Mouse (Mus musculus): Measurements from ENCODE around the gene Sema3f. TPM values are rescaled to one million over a fixed set of nuclear protein-coding genes. Genes with fewer than 3 reads are reported as not detected.

The Sema3f gene
- total RNA-seq, 2 experiments from 2014 or later = 44.6 to 52.6 TPM

- DNase-seq = no peak
- intact Hi-C loops (cut with DNase I) = loop anchor here (5.0 kb wide), 1 partner anchor 43 kb away; no protein-coding TSS in a partner anchor
These were observed 15.6 kb downstream of the Sema3f start for GRCm38 (mm10) chr9:107694627-107695026.

- DNase-seq = no peak
- intact Hi-C loops (cut with DNase I) = no loop called here
These were observed 16.8 kb downstream of the Sema3f start for GRCm38 (mm10) chr9:107693433-107693987.

GRCm38 (mm10) chr9:107692785-107693184, 17.5 kb downstream of the Sema3f start:
- intact Hi-C loops (cut with DNase I) = no loop called here
- no peak for DNase-seq

- DNase-seq = no peak
- intact Hi-C loops (cut with DNase I) = no loop called here
These were observed 19.9 kb downstream of the Sema3f start for GRCm38 (mm10) chr9:107690391-107690790.

GRCm38 (mm10) chr9:107688939-107689338, 21.3 kb downstream of the Sema3f start:
- intact Hi-C loops (cut with DNase I) = no loop called here
- DNase-seq = no peak

GRCm38 (mm10) chr9:107688415-107688814, 21.9 kb downstream of the Sema3f start:
- intact Hi-C loops (cut with DNase I) = no loop called here
- no peak for DNase-seq

- intact Hi-C loops (cut with DNase I) = no loop called here
- peak; percentile 86 for DNase-seq
These were observed 24.9 kb downstream of the Sema3f start for GRCm38 (mm10) chr9:107685231-107685981.

GRCm38 (mm10) chr9:107682405-107682804, 27.9 kb downstream of the Sema3f start:
- intact Hi-C loops (cut with DNase I) = no loop called here
- no peak for DNase-seq

GRCm38 (mm10) chr9:107679501-107679900, 30.8 kb downstream of the Sema3f start, which contains the start of gene Gnat1:
TSS of gene Gnat1 (minus strand) at chr9:107679712.
- intact Hi-C loops (cut with DNase I) = loop anchor here (5.0 kb wide), 2 partner anchors 37 to 77 kb away; no protein-coding TSS in a partner anchor
- no peak for DNase-seq

GRCm38 (mm10) chr9:107678861-107679260, 31.4 kb downstream of the Sema3f start:
- DNase-seq = no peak
- intact Hi-C loops (cut with DNase I) = loop anchor here (5.0 kb wide), 2 partner anchors 37 to 77 kb away; no protein-coding TSS in a partner anchor

- intact Hi-C loops (cut with DNase I) = loop anchor here (5.0 kb wide), 2 partner anchors 36 to 76 kb away; no protein-coding TSS in a partner anchor
- peak; percentile 76 for DNase-seq
These were observed 32.3 kb downstream of the Sema3f start for GRCm38 (mm10) chr9:107677819-107678526.

- peak; percentile 53 for DNase-seq
- intact Hi-C loops (cut with DNase I) = loop anchor here (5.0 kb wide), 2 partner anchors 35 to 75 kb away; no protein-coding TSS in a partner anchor
These were observed 33.0 kb downstream of the Sema3f start for GRCm38 (mm10) chr9:107677091-107677784.

GRCm38 (mm10) chr9:107676302-107676701, 34.0 kb downstream of the Sema3f start:
- peak; percentile 41 for DNase-seq
- intact Hi-C loops (cut with DNase I) = loop anchor here (5.0 kb wide), 2 partner anchors 34 to 74 kb away; no protein-coding TSS in a partner anchor

GRCm38 (mm10) chr9:107675671-107676301, 34.5 kb downstream of the Sema3f start:
- intact Hi-C loops (cut with DNase I) = loop anchor here (5.0 kb wide), 2 partner anchors 33 to 73 kb away; no protein-coding TSS in a partner anchor

GRCm38 (mm10) chr9:107674609-107675429, 35.5 kb downstream of the Sema3f start:
- DNase-seq = no peak
- intact Hi-C loops (cut with DNase I) = loop anchor here (5.0 kb wide), 2 partner anchors 33 to 73 kb away; no protein-coding TSS in a partner anchor

More at GRCm38 (mm10) chr9:107675671-107676301, 34.5 kb downstream of the Sema3f start:
- DNase-seq = peak; percentile 78

GRCm38 (mm10) chr9:107670259-107670658, 40.0 kb downstream of the Sema3f start:
- no peak for DNase-seq
- intact Hi-C loops (cut with DNase I) = no loop called here

- intact Hi-C loops (cut with DNase I) = no loop called here
- no peak for DNase-seq
These were observed 40.8 kb downstream of the Sema3f start, which contains the start of gene Slc38a3 for GRCm38 (mm10) chr9:107669480-107669945. TSS of gene Slc38a3 (minus strand) at chr9:107669530.

GRCm38 (mm10) chr9:107668916-107669315, 41.4 kb downstream of the Sema3f start:
- intact Hi-C loops (cut with DNase I) = no loop called here
- no peak for DNase-seq

GRCm38 (mm10) chr9:107668011-107668410, 42.3 kb downstream of the Sema3f start:
- intact Hi-C loops (cut with DNase I) = no loop called here
- no peak for DNase-seq
